Mouse (Mus musculus): Measurements from ENCODE around the gene Egfem1. TPM values are rescaled to one million over a fixed set of nuclear protein-coding genes. Genes with fewer than 3 reads are reported as not detected.

Gene Egfem1
- polyA plus RNA-seq, 1 experiment: not detected

GRCm38 (mm10) chr3:29243600-29243999, 161.8 kb downstream of the Egfem1 start:
- WGBS: 5% methylated on average over 3 of the region's 3 CpGs

DNA sequence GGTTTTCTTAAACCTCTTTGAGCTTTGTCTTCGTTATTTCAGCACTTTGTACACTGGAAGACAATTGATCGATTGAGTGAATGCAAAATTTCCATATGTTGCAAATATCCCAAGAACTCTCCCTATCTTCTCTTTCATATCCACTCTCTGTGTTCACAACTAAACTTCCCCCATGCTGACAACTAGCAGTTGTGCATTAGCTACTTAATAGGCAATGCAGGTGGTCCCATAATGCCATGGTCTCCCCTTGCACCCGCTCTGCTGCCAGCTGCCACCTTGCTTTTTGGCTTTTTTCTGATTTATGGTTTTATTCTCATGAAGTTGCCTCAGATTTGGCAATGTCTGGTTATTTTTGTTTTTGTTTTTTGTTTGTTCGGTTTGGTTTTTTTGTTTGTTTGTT, 209.8 kb downstream of the Egfem1 start:
- no peak for DNase-seq (ENCODE audit: low read depth, low spot score)
- 76% methylated on average over 4 of the region's 4 CpGs for WGBS

More at GRCm38 (mm10) chr3:29243600-29243999, 161.8 kb downstream of the Egfem1 start:
- DNase-seq (ENCODE audit: low read depth, low spot score): no peak

DNA sequence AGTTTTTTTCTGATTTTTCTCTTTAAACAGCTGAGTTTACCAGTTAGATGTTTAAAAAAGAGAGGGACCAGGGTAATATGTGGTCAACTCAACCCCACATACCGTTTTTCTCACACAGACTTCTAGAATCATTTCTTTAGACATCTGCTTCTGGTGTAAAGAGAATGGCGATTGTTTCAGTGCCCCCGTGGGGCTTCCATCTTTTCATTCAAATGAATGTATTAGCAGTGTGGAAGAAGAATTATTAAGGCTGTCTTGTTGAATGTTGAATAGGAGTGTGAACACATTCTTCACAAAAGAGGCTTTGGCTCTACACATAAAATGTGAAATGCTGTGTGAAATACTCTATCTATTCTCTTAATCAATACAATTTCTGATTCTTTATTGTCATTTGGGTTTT, 210.4 kb downstream of the Egfem1 start:
- no peak for DNase-seq (ENCODE audit: low read depth, low spot score)
- WGBS: 79% methylated on average over 3 of the region's 3 CpGs

DNA sequence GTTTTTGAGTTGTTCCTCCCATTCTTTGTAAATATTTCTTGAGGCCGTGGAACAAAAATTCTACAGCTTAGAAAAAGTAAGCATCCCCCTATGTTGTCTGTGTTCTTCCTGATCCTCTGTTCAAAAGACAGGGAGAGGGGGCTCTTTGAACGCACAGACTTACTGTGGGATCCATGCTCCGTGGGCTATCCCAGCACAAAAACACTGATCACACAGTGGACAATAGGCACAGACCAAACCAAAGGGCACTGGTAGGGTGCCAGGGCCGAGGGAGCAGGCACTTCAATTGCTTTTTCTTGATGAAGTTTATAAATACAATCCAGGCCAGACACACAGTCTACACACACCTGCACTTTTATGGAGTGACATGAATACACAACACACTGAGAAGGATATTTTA, 211.4 kb downstream of the Egfem1 start:
- DNase-seq (ENCODE audit: low read depth, low spot score): no peak
- 62% methylated on average over 4 of the region's 4 CpGs for WGBS

GRCm38 (mm10) chr3:29342223-29342791, 260.5 kb downstream of the Egfem1 start:
- no peak for DNase-seq (ENCODE audit: low read depth, low spot score)
- WGBS: 54% methylated on average over 3 of the region's 3 CpGs

GRCm38 (mm10) chr3:29345805-29346204, 264.0 kb downstream of the Egfem1 start:
- 76% methylated on average over 3 of the region's 3 CpGs for WGBS

GRCm38 (mm10) chr3:29366907-29367306, 285.1 kb downstream of the Egfem1 start:
- WGBS: 69% methylated on average over 8 of the region's 8 CpGs
- DNase-seq (ENCODE audit: low read depth, low spot score): no peak

More at GRCm38 (mm10) chr3:29345805-29346204, 264.0 kb downstream of the Egfem1 start:
- DNase-seq (ENCODE audit: low read depth, low spot score): no peak

- 76% methylated on average over 5 of the region's 5 CpGs for WGBS
- DNase-seq (ENCODE audit: low read depth, low spot score): no peak
These were observed 288.7 kb downstream of the Egfem1 start for GRCm38 (mm10) chr3:29370519-29370918.

- WGBS: 70% methylated on average over 2 of the region's 2 CpGs
- no peak for DNase-seq (ENCODE audit: low read depth, low spot score)
These were observed 299.4 kb downstream of the Egfem1 start for GRCm38 (mm10) chr3:29381255-29381654.

- DNase-seq (ENCODE audit: low read depth, low spot score): no peak
- 66% methylated on average over 3 of the region's 3 CpGs for WGBS
These were observed 317.2 kb downstream of the Egfem1 start for GRCm38 (mm10) chr3:29399064-29399463.

DNA sequence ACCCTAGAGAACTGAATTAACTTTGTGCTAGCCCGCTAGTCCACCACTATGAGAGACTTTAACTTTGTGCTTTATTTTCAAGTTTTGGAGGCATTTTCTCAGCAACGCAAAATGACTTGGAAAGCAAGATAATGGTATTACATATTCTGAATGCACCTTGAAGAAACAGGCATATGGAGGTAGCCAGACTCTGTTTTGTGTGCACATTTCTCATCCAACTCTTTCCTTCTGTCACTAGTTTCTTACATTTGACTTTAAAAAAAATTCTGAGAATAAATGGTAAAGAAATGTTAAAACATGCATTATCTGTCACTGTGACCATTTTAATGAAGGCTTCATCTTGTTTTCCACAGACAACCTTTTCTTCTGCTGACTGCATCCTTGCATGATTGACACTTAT, 339.8 kb downstream of the Egfem1 start:
- 97% methylated on average over 2 of the region's 2 CpGs for WGBS
- no peak for DNase-seq (ENCODE audit: low read depth, low spot score)

DNA sequence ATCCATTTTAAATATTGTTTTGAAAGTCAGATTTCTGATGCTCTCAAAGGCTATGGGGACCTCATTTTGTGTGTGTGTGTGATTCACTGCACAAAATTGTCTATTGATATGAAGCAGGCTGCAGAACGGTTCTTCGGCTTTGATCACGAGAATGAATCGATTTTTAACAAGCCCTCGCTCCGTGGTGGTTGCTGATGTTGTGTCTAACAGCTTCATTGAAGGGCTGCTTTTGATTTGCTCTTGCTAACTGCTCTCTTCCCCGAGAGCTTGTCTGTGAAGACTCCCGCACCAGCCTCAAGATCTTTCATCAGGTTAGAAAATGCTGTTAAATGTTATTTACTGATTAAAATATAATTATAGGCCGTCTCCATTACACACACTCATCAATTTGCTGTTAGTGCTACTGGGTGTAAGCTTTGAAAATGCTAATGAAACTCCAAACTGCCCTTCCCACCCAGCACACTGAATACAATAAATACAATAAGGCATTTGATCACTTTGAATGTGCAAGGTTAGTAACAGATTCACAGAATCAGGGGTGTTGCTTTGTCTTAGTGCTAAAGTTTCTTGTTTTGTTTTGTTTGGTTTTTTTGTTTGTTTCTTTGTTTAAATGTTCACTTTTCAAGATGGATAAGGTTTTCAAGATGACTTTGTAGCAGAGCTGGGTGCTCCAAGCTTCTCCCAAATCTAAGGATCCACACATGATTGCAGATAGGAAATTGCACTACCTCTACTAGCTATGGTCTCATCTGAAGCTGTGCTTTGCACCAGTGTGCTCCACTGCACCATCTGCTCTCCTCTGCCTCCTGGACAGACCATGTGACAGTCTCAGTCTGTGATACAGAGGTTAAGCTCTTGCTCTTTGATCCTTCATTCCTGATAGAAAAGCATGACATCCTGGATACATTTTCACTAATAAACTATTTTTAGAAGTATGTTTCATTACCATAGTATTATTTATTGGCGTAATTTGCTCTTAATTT, 350.6 kb downstream of the Egfem1 start:
- 73% methylated on average over 10 of the region's 10 CpGs for WGBS
- DNase-seq (ENCODE audit: low read depth, low spot score): no peak

- 84% methylated on average over 6 of the region's 6 CpGs for WGBS
- DNase-seq (ENCODE audit: low read depth, low spot score): no peak
These were observed 361.2 kb downstream of the Egfem1 start for GRCm38 (mm10) chr3:29443024-29443423.

GRCm38 (mm10) chr3:29444661-29445060, 362.8 kb downstream of the Egfem1 start:
- WGBS: 53% methylated on average over 5 of the region's 5 CpGs
- DNase-seq (ENCODE audit: low read depth, low spot score): no peak

DNA sequence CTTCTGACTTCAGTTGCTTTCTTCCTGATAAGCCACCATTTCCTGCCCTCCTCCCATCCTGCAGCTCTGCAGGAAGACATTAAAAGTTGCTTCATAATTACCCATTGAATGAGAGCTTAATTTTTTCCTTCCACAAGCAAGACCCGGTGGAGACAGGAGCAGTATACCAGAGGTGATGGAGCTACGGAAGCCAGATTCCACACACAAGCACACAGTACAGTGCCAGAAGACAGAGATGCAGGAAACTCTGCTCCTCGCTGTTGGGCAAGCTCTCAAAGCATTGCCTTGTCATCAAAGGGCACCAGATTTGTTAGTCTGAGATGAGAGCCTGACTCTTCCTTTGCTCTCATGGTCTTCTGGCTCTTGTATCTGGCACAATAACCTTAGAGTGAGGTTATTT, 364.3 kb downstream of the Egfem1 start:
- 59% methylated on average over 3 of the region's 3 CpGs for WGBS
- no peak for DNase-seq (ENCODE audit: low read depth, low spot score)

DNA sequence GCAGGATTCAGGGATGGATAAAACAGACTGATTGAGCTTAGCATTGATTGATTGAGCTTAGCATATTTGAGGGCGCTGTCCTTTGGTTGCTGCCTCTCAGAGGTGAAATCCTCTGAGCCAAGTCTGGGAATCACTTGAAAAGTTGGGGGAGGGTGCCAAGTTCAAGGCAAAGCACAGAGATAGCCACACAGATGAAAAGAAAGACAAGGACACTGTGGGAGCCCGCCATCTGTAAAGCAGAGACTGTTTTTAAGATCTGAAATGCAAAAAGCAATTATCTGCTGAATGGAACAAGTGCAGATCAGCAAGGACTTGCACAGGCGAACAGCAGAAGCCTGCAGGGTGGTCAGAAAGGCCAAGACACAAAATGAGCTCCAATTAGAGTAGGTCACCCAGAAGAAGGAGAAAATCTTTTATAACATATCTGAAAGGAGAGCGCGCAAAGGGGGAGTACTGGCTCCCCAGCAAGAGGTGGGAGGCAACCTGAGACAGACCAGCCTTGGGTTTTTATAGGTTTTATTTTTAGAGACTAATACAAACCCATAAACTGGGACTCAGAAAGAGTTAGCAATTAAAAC, 367.1 kb downstream of the Egfem1 start:
- no peak for DNase-seq (ENCODE audit: low read depth, low spot score)
- WGBS: 70% methylated on average over 5 of the region's 5 CpGs

DNA sequence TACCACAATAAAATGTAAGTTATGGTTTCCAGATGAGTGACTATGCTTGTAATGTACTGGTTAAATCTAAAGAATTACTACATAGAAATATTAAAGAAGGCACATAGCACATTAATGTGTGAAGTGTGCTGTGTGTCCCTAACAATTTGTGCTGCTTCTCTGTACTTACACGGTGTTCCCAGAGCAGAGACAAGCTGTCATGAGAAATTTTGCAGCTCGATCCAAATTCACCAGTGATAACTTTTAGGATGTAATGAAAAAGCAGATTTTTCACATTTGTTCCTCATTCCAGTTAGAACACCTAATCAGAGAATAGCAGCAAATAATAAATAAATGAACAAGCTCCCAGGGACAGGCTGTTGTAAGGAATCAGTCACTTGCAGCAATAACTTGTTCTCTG, 416.4 kb downstream of the Egfem1 start:
- DNase-seq (ENCODE audit: low read depth, low spot score): no peak
- 77% methylated on average over 2 of the region's 2 CpGs for WGBS

GRCm38 (mm10) chr3:29499188-29499587, 417.4 kb downstream of the Egfem1 start:
- 85% methylated on average over 6 of the region's 6 CpGs for WGBS
- no peak for DNase-seq (ENCODE audit: low read depth, low spot score)

GRCm38 (mm10) chr3:29525298-29525962, 443.6 kb downstream of the Egfem1 start:
- WGBS: 83% methylated on average over 11 of the region's 11 CpGs
- no peak for DNase-seq (ENCODE audit: low read depth, low spot score)

DNA sequence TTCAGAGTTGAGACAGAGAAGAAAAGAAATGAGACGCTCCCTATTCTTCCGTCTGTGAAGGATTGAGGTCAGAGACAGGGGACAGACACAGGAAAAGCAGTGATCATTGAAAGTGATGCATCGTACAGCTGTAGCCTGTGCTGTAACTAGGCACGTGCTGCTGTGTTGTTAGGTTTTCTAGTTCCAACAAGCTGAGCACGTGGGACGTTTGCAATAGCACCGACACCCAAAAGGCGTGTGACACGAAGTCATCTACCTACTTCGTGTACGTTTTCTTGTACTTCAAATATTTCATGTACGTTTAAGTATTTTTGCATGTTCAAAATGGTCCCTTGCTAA, 444.1 kb downstream of the Egfem1 start:
- no peak for DNase-seq (ENCODE audit: low read depth, low spot score)

More for the DNA sequence above, 444.1 kb downstream of the Egfem1 start:
- 80% methylated on average over 12 of the region's 12 CpGs for WGBS

Measured in large intestine, adult 2 months (tissue).